Mouse (Mus musculus) brain, embryonic 14.5 days (tissue): ENCODE data around the gene Slc5a6.

ENCODE experiments used
- CTCF ChIP-seq: fragments of 200-500 bp; IDR thresholded peaks from 2 replicates; pipeline ENCODE4 v1.5.1; 2012; ENCODE audit warnings: inconsistent platforms, mild to moderate bottlenecking, moderate library complexity, borderline replicate concordance; ENCODE audit not compliant: insufficient read depth, insufficient read length; ENCODE audit errors: extremely low read depth
- POLR2A ChIP-seq: fragments of 200-500 bp; IDR thresholded peaks from 2 replicates; pipeline ENCODE4 v1.6.1; 2012; ENCODE audit warnings: mild to moderate bottlenecking, inconsistent platforms, borderline replicate concordance; ENCODE audit not compliant: poor library complexity, insufficient read depth, insufficient read length, severe bottlenecking; ENCODE audit errors: extremely low read depth

DNA sequence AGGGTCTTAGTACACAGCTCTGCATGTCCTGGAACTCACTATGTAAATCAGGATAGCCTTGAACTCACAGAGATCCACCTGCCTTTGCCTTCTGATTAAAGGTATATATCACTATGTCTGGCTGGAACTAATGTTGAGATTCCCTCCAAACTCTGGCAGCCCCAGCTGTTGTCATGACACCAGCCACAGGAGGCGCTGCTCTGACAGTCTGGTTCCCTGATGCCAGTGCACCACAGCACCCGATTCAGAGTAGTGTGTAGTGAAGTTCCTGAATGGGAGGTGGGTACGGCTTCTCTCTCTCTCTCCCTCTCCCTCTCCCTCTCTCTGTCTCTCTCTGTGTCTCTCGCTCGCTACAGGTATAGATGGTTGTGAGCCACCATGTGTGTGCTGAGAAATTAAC is 33.6 kb upstream of the Slc5a6 start:
- TF ChIP-seq CTCF = peak; percentile 71
- no peak for TF ChIP-seq POLR2A
